Comparison of ENCODE assay signal across 35 mouse cellular contexts in the genomic region with DNA sequence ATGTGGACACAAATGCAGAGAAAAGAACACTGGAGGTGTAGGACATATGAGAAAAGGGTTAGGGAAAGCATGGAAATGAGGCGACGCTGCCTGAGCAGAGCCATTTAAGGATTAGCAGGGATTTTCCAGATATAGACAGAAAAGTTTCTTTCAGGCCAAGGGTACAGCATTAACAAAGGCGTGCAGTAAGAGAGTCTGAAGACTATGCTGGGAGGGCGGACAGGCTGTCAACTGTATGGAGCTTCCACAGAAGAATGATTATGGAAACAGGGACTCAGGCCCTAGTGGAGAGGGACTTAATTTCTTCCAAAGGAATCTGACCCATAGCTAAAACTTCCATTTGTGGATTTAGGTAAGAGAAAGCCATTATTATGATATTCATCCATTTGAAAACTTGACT.
"Had no signal": no experiment of that assay in that cellular context is flagged by ENCODE, and none has a peak within 500 bp of the region (broad histone marks: within the 10 kb centered on the region; RNA-seq: fewer than 3 reads in every experiment).

No protein-coding gene starts in this region.

- H3K36me3 ChIP-seq: heart, embryonic 10.5 days; heart, embryonic 12.5 days; heart, embryonic 13.5 days; heart, embryonic 15.5 days; hindbrain, embryonic 10.5 days; hindbrain, embryonic 12.5 days; hindbrain, embryonic 13.5 days; hindbrain, embryonic 15.5 days; intestine, embryonic 15.5 days; kidney, embryonic 15.5 days had no signal

- H3K27me3 ChIP-seq: heart, embryonic 12.5 days; heart, embryonic 13.5 days; heart, embryonic 15.5 days; hindbrain, embryonic 12.5 days; hindbrain, embryonic 13.5 days; hindbrain, embryonic 15.5 days; intestine, embryonic 15.5 days; kidney, embryonic 15.5 days had no signal

- H3K4me2 ChIP-seq: heart, embryonic 11.5 days; heart, embryonic 12.5 days; heart, embryonic 13.5 days; heart, embryonic 15.5 days; hindbrain, embryonic 12.5 days; hindbrain, embryonic 13.5 days; hindbrain, embryonic 14.5 days; hindbrain, embryonic 15.5 days; intestine, embryonic 15.5 days; kidney, embryonic 15.5 days had no signal

- H3K4me3 ChIP-seq: heart, embryonic 10.5 days; heart, embryonic 12.5 days; heart, embryonic 13.5 days; heart, embryonic 15.5 days; hindbrain, embryonic 10.5 days; hindbrain, embryonic 12.5 days; hindbrain, embryonic 13.5 days; hindbrain, embryonic 15.5 days; intestine, embryonic 15.5 days; kidney, embryonic 15.5 days; layer of hippocampus, adult 2 months had no signal

- H3K9me3 ChIP-seq: heart, embryonic 10.5 days; heart, embryonic 12.5 days; heart, embryonic 13.5 days; heart, embryonic 15.5 days; hindbrain, embryonic 10.5 days; hindbrain, embryonic 15.5 days; intestine, embryonic 15.5 days; kidney, embryonic 15.5 days had no signal

- ATAC-seq: hindbrain, embryonic 16.5 days; hindbrain, postnatal 0 days; inflammation-experienced regulatory T-cells, adult 6 months; intestine, embryonic 15.5 days; intestine, embryonic 16.5 days; intestine, postnatal 0 days had no signal

- DNase-seq: heart, postnatal 10 days; heart, postnatal 14 days; heart, postnatal 36 days; heart, postnatal 4 days; kidney, adult 11 months; kidney, adult 18-20 months; kidney, adult 2 months; kidney, adult 8-10 months; kidney, adult 9 months; kidney, postnatal 10 days; kidney, postnatal 14 days; kidney, postnatal 25 days; kidney, postnatal 36 days; kidney, postnatal 4 days; layer of hippocampus, adult 9-11 months; layer of hippocampus, postnatal 36 days had no signal

- H3K4me1 ChIP-seq: heart, embryonic 10.5 days; heart, embryonic 12.5 days; heart, embryonic 13.5 days; heart, embryonic 15.5 days; hindbrain, embryonic 10.5 days; hindbrain, embryonic 12.5 days; hindbrain, embryonic 13.5 days; hindbrain, embryonic 15.5 days; intestine, embryonic 15.5 days; kidney, embryonic 15.5 days had no signal

- H3K27ac ChIP-seq: heart, embryonic 10.5 days; heart, embryonic 13.5 days; heart, embryonic 15.5 days; hindbrain, embryonic 10.5 days; hindbrain, embryonic 12.5 days; hindbrain, embryonic 13.5 days; hindbrain, embryonic 14.5 days; hindbrain, embryonic 15.5 days; hindbrain, postnatal 0 days; intestine, embryonic 15.5 days; kidney, embryonic 15.5 days; kidney, postnatal 0 days; layer of hippocampus, adult 2 months had no signal

- H3K9ac ChIP-seq: heart, embryonic 12.5 days; heart, embryonic 13.5 days; heart, embryonic 15.5 days; hindbrain, embryonic 12.5 days; hindbrain, embryonic 13.5 days; hindbrain, embryonic 14.5 days; hindbrain, embryonic 15.5 days; intestine, embryonic 15.5 days; kidney, embryonic 15.5 days had no signal
